Mouse (Mus musculus): ENCODE data around the gene Ces1b. TPM values are rescaled to one million over a fixed set of nuclear protein-coding genes. Genes with fewer than 3 reads are reported as not detected.

The Ces1b gene
- total RNA-seq, 2 experiments from 2014 or later = not detected

DNA sequence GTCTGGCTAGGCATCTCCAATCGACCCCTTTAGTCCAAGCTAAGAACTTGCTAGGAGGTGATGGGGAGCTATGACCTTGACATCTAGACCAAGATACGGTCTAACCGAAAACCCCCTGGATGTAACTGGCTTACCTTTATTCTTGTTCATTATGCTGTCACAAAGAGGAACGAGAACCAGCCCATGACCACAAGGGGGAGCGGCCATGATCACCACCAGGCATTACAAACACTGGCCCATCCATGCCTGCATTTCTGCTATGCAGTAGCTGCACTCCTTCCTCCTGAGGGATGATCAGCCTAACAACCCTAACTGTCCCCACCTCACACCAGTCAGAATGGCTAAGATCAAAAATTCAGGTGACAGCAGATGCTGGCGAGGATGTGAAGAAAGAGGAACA is 67.6 kb downstream of the Ces1b start:
- no peak for DNase-seq
- intact Hi-C loops (cut with DNase I) = loop anchor here (10.0 kb wide), 1 partner anchor 483 kb away; no protein-coding TSS in a partner anchor

GRCm38 (mm10) chr8:93011439-93011838 is 68.4 kb downstream of the Ces1b start:
- DNase-seq = peak; percentile 83 to 90
- intact Hi-C loops (cut with DNase I) = loop anchor here (1.0 to 10.0 kb wide), 5 partner anchors 37 to 483 kb away; partner anchors contain the start of gene Ces1a

DNA sequence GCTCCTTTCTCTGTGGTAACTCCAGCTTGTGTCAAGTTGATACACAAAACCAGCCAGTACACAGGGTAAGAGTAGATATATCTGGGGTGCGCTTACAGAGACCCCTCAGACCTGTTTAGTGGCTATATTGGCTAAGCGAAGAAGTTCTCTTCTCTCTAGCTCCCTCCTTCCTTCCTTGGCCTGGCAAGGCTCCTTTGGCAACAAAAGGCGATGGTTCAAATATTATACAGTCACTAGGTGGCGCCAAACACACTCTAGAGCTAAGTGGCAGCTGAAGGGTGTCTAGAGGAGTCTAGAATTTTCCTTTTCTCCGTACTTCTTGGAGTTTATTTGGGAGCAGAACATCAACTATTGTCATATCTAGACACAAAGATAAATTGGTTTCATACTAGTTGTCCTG is 69.5 kb downstream of the Ces1b start:
- DNase-seq = peak; percentile 22 to 24
- intact Hi-C loops (cut with DNase I) = loop anchor here (2.0 to 10.0 kb wide), 3 partner anchors 39 to 485 kb away; partner anchors contain the start of gene Ces1a

Other genes starting within 250 kb of the Ces1b start
- 1 to 10 TPM; 1.2 to 1.6 TPM for gene Lpcat2, start 224.7 kb downstream of the Ces1b start, total RNA-seq (2021)
- gene Capns2, start 178.6 kb downstream of the Ces1b start, total RNA-seq (2021) = not detected
- under 1 TPM; 0.05 to 0.11 TPM for gene Slc6a2, start 119.9 kb downstream of the Ces1b start, total RNA-seq (2021)
- gene Ces1a, start 31.8 kb downstream of the Ces1b start, total RNA-seq (2021) = under 1 TPM in 1 of 2 experiments, not detected in 1; 0.44 TPM
- gene Ces1c, start 51.3 kb upstream of the Ces1b start, total RNA-seq (2021) = not detected
- gene Ces1d, start 117.8 kb upstream of the Ces1b start, total RNA-seq (2021) = 100 to 1,000 TPM; 231 to 249 TPM
- under 1 TPM; 0.36 to 0.98 TPM for gene Ces1e, start 149.6 kb upstream of the Ces1b start, total RNA-seq (2021)
- 1 to 10 TPM in 1 of 2 experiments, not detected in 1; 1.1 TPM for gene Ces1f, start 199.7 kb upstream of the Ces1b start, total RNA-seq (2021)